Mouse (Mus musculus): ENCODE results near the gene Tfap2d.

Tfap2d gene

GRCm38 (mm10) chr1:19102631-19103030 lies at the start of gene Tfap2d:
Gene Tfap2d (plus strand): TSS chr1:19103022.
- no peak for DNase-seq (ENCODE audit: low spot score)

GRCm38 (mm10) chr1:19056300-19056699 lies 46.5 kb upstream of the Tfap2d start:
- DNase-seq (ENCODE audit: low spot score), result peak; percentile 71

- DNase-seq (ENCODE audit: low spot score), result peak; percentile 64
Measured at GRCm38 (mm10) chr1:19056861-19057260, 46.0 kb upstream of the Tfap2d start.

- peak; percentile 68 for DNase-seq (ENCODE audit: low spot score)
Measured at GRCm38 (mm10) chr1:19088078-19088477, 14.7 kb upstream of the Tfap2d start.

- no peak for DNase-seq (ENCODE audit: low spot score)
Measured at GRCm38 (mm10) chr1:19096921-19097320, 5.9 kb upstream of the Tfap2d start.

- no peak for DNase-seq (ENCODE audit: low spot score)
Measured at GRCm38 (mm10) chr1:19103316-19103715, 494 bp downstream of the Tfap2d start.

GRCm38 (mm10) chr1:19103776-19104142 lies 937 bp downstream of the Tfap2d start:
- no peak for DNase-seq (ENCODE audit: low spot score)

GRCm38 (mm10) chr1:19104143-19104857 lies 1.5 kb downstream of the Tfap2d start:
- no peak for DNase-seq (ENCODE audit: low spot score)

- no peak for DNase-seq (ENCODE audit: low spot score)
Measured at GRCm38 (mm10) chr1:19106401-19106800, 3.6 kb downstream of the Tfap2d start.

- no peak for DNase-seq (ENCODE audit: low spot score)
Measured at GRCm38 (mm10) chr1:19106841-19107800, 4.3 kb downstream of the Tfap2d start.

GRCm38 (mm10) chr1:19107801-19108200 lies 5.0 kb downstream of the Tfap2d start:
- no peak for DNase-seq (ENCODE audit: low spot score)

GRCm38 (mm10) chr1:19109711-19110110 lies 6.9 kb downstream of the Tfap2d start:
- peak; percentile 78 for DNase-seq (ENCODE audit: low spot score)

- no peak for DNase-seq (ENCODE audit: low spot score)
Measured at GRCm38 (mm10) chr1:19110211-19110610, 7.4 kb downstream of the Tfap2d start.

GRCm38 (mm10) chr1:19111020-19111419 lies 8.2 kb downstream of the Tfap2d start:
- no peak for DNase-seq (ENCODE audit: low spot score)

- peak; percentile 83 for DNase-seq (ENCODE audit: low spot score)
Measured at GRCm38 (mm10) chr1:19178742-19179397, 76.0 kb downstream of the Tfap2d start.

GRCm38 (mm10) chr1:19205649-19206048 lies 102.8 kb downstream of the Tfap2d start:
- DNase-seq (ENCODE audit: low spot score), result peak; percentile 85

GRCm38 (mm10) chr1:19206194-19206593 lies 103.4 kb downstream of the Tfap2d start:
- peak; percentile 83 for DNase-seq (ENCODE audit: low spot score)

- DNase-seq (ENCODE audit: low spot score), result peak; percentile 17
Measured at GRCm38 (mm10) chr1:19207611-19208010, 104.8 kb downstream of the Tfap2d start.

- peak; percentile 74 for DNase-seq (ENCODE audit: low spot score)
Measured at GRCm38 (mm10) chr1:19208641-19209358, 106.0 kb downstream of the Tfap2d start, which contains the start of gene Tfap2b. Gene Tfap2b (plus strand): TSS chr1:19208914.

- no peak for DNase-seq (ENCODE audit: low spot score)
Measured at GRCm38 (mm10) chr1:19209359-19209745, 106.5 kb downstream of the Tfap2d start.

GRCm38 (mm10) chr1:19209776-19210175 lies 107.0 kb downstream of the Tfap2d start:
- DNase-seq (ENCODE audit: low spot score), result peak; percentile 66
